Mouse (Mus musculus) testis, adult 2 months (tissue): ENCODE measurements around the gene Nr1d1.

Experiments used
- CTCF ChIP-seq: fragments of 200-500 bp; IDR thresholded peaks from 2 replicates; pipeline ENCODE4 v1.5.1; 2012; ENCODE audit warnings: low read depth, mild to moderate bottlenecking, inconsistent platforms, low read length, moderate library complexity; ENCODE audit not compliant: control insufficient read depth, insufficient read depth, insufficient replicate concordance
- POLR2A ChIP-seq: fragments of 200-500 bp; IDR thresholded peaks from 2 replicates; pipeline ENCODE4 v1.6.1; 2012; ENCODE audit warnings: low read depth, mild to moderate bottlenecking, inconsistent platforms, low read length, moderate library complexity; ENCODE audit not compliant: control insufficient read depth

GRCm38 (mm10) chr11:98764091-98764490, 11.0 kb downstream of the Nr1d1 start:
- no peak for TF ChIP-seq POLR2A
- TF ChIP-seq CTCF = no peak
